Mouse (Mus musculus): Measurements from ENCODE around the gene Leprot.

Leprot gene

DNA sequence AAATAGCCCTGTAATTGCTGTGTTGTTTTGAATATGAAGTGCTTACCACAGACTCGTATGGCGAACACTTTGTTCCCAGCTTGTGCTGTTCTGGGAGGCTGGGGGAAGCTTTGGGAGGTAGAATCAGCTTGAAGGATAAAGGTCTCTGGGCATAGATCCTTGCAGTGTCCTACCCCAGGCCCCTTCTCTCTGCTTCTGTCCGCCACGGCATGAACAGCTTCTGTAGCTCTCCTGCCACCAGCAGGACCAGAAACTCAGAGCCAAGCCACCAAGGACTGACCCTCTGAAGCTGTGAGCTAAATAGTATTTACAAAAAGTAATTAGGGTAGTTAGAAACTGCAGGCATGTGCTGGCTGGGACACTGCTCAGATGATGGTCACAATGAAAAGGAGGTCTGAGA is 17.2 kb downstream of the Leprot start:
- no peak for DNase-seq (ENCODE audit: low read depth)

DNA sequence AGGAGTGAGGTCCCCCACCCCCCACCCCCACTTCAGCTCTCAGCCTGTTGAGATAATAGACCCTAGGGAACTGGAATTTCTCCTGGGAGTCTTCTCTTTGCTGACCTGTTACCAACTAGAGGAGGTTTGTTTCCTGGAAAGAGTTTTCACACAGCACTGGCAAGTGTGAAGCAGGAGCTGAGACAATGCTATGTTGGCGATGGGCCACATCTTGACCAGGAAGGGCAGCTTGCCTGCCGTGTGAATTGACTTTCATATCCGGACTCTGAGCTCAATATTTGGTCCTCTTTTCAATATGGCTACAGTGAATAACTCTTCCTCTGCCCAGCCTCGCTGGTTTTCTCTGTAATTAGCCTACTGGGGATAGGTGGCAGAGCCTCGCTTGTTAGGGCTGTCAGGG is 21.6 kb downstream of the Leprot start:
- DNase-seq (ENCODE audit: low read depth), result no peak

DNA sequence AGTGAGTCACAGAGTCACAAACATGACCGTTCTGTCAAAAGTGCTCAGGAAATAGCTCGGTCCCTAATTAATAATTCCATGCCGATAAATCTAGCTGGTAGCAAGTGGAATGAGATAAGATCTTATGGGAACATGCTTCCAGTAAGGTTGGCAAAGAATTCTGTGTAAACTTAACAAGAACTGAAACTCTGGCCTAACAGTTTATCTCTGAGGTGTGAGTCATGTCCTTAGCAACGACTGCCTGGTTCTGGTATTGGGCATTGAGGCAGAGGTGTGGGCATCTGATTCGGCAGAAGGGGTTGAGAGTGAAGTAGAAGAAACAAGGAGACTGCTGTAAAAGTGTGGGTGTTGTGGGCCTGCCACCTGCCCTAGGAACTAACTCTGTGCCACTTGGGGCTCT is 22.3 kb downstream of the Leprot start:
- no peak for DNase-seq (ENCODE audit: low read depth)

DNA sequence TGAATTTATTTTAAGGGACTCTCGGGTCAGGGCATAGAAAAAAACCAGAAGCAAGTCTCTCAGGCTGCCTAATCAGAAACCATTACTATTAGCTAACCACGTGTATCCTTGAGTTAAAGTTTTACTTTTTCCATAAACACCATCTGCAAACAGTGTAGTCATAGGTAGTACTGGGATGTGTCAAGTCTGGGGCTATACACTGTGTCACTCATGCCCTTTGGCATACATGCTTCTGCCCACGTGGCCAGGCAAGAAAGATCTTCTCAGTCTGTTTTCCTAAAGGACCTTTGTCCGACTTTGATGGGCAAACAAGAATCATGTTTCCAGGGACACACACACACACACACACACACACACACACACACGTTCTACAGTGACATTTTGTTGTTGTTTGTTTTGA is 27.3 kb downstream of the Leprot start:
- DNase-seq (ENCODE audit: low read depth), result no peak

DNA sequence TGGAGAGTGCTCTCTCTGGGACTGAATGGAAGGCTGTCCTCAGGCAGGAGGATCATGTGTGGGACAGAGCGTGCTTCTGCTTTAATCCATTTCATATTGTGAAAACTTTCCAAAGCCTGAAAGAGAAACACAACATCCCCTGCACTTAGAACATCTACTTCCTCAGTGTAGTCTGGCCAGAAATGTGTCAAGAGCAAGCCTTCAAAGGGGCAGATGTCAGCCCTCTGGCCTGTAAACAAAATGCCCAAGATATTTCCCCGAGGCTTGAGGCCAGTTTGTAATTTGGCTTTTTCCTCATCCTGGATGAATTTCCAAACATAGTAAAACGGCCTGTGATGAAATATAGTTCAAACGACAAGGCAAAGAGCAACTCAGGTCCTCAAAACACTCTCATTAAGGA is 28.2 kb downstream of the Leprot start:
- no peak for DNase-seq (ENCODE audit: low read depth)

DNA sequence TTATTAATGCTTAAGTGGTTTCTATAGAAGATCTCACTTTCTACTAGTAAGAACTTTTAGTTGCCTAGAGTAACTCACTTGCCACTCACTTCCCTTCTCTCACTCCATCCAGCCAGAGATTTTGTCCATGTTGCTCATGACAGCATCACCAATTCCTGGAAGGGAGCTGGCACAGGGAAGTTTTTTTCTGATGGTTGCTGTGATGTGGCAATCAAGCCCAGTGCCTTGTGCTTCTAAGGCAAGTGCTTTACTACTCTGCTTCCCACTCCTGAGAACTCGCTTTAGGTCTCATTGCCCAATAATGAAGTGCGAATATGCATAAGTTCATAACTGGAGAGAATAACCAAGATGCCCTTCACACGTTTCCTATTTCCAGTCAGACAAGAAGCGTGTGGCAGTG is 35.1 kb downstream of the Leprot start:
- DNase-seq (ENCODE audit: low read depth), result no peak

DNA sequence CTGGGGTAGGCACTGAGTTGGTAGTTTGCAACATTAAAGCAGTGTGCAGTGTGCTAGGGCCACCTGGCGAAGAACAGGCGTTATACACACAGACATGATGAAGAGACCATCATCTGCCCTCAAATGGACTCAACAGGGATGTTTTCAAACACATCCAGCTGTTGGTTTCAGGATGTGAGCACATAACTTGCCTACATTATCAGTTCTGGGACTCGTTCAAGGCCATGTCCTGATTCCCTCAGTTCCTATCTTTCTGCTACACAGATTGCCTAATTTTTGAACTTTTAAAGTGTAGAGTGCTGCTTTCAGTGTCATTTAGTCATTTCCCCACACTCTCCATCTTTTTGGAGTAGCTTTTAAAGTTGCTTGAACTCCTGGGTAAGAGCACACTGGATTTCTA is 35.6 kb downstream of the Leprot start:
- DNase-seq (ENCODE audit: low read depth), result no peak

DNA sequence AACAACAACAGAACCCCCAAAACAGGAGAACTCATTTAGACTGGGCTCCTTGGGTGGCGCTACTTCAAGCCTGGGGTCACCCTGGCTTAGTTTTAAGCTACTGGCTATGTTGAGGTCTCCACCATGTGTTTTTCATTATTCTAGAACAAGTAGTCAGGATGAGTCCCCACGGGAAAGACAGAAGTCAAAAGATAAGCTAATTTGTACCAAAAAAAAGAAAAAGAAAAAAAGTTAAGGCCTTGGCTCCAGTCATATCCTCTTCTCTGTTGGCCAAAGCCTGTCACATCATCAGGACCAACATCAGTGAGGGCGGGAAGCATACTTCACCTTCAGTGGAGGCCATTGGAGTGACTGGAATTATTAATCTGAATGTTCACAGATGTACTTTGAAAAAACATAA is 37.3 kb downstream of the Leprot start:
- no peak for DNase-seq (ENCODE audit: low read depth)

DNA sequence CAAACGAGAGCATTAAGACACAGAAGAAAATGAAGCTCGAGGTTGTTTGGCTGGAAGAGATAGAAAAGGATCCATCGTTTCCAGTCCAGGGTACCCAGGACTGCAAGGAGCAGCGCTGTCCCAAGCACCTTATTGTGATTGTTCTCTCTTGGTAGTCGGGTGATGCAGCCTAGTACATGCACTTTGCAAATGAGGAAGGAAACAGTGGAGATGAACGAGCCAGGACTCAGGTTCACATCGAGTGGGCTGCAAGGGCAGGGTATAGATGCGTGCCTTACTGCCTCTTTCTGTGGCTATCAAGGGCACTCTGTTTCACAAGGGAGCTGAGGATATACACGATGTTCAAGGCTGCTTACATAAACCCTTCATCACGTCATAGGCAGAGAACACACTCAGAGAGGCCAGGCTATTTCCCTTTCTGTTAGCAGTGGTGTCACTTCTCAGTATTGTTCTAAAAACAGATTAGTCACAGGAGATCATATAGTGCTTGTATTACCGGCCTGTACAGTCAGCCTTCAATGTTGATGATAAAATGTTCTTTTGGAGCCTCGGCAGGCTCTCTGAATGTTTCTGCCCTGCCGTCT is 38.8 kb downstream of the Leprot start:
- no peak for DNase-seq (ENCODE audit: low read depth)

DNA sequence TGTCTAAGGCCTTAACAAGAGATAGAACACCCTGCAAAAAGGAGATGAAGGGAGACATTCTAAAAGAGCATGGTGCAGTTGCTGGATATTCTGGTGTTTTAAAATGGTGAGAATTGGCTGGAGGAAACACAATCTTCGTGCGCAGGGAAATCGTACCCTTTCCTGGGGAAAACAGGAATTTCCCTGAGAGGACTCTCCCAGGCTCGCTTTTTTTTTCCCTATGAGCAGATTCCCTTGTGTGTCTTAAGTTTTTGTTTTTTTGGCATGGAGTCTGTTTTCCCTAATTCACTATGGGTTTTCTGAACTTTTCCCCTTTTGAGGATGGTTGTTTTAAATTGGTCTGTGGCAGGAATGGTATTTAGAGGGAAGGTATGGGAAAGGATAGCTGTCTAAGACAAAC is 41.7 kb downstream of the Leprot start:
- DNase-seq (ENCODE audit: low read depth), result no peak

DNA sequence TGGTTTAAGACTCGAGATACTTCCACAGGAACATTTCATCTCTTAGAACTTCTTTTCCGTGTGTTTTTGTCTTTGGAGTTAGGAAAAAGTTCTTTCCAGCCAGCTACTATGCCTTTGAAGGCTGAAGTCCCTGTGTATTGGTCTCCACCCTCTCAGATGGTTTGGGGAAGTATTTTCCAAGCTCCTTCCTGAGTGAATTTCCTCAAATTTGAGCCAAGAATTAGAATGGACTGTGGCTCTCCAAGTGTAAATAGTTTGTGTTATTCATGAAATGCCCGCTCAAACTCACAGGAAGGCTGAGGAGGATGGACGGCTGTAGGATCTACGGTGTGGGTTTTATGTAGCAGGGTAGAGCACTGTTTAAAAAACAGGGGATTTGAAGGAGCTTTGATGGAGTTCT is 42.1 kb downstream of the Leprot start:
- no peak for DNase-seq (ENCODE audit: low read depth)

DNA sequence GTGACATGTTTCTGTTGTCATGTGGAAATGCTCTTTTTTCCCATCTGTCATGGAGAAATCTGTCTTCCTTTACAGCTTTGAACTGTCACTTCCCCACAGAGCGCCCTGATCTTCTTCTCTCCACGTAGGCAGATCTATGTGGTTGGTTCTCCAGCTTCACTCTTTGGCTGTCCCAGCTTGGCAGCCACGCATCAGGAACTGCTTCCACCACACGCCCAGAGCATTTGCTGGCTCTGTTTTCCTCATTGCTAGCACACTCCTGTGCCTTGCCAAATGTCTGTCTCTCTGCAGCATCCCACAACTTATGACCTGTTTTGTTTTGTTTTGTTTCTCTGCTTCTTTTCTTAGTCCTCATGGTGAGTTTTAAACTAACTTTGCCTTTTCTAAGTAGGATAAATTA is 45.4 kb downstream of the Leprot start:
- DNase-seq (ENCODE audit: low read depth), result no peak

DNA sequence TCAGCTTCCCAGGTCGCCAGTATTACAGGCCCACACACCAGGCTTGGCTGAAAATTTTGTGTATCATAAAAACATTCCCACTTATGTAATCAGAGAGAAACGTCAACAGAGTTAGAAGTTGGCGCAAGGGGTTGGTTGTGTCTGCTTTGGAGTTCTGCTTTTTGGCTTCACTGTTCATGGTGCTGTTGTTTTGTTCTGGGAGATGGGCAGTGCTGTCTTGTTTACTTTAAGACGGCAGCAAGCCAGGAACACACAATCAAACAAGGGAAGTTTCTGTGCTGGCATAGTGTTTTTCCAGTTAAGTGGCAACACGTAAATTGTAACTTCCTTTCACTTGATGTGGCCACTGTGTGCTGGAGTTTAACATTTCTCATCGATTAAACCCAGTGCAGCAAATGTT is 47.0 kb downstream of the Leprot start:
- DNase-seq (ENCODE audit: low read depth), result no peak

DNA sequence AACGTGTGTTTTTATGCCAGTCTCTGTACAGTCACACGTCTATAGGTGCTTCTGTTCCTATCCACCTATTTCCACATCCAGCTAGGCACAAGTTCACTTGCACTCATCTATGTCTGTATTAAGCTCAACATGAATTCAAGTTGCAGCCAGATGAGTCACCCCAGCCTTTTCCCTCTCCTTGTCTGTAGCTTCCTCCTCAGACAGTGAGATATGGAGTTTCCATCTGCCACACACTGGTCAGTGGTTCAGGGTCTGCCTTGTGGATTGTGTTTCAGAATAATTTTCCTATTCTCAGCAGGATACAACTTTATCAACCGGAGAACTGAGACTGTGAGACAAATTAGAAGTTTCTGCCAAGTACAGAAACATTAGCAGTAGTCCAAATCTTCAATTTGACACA is 49.7 kb downstream of the Leprot start:
- no peak for DNase-seq (ENCODE audit: low read depth)

DNA sequence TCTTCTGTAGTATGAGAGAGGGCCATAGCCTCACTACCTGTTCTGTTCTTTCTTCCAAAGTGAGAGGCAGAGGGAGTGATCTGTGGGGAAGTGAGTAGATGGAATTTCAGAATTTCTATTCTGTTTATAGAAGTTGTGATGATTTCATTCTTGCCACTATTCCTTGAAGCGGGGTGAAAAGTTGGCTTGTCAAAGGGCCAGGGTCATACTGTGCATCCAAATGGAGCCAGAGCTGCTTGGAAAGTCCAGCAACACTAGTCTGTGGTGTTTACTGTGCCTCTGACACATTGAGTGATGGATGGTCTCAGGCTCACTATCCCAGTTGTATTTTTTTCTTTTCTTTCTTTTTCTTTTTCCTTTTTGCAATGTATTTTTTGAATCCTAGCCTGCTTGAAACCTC is 51.9 kb downstream of the Leprot start:
- DNase-seq (ENCODE audit: low read depth), result no peak

DNA sequence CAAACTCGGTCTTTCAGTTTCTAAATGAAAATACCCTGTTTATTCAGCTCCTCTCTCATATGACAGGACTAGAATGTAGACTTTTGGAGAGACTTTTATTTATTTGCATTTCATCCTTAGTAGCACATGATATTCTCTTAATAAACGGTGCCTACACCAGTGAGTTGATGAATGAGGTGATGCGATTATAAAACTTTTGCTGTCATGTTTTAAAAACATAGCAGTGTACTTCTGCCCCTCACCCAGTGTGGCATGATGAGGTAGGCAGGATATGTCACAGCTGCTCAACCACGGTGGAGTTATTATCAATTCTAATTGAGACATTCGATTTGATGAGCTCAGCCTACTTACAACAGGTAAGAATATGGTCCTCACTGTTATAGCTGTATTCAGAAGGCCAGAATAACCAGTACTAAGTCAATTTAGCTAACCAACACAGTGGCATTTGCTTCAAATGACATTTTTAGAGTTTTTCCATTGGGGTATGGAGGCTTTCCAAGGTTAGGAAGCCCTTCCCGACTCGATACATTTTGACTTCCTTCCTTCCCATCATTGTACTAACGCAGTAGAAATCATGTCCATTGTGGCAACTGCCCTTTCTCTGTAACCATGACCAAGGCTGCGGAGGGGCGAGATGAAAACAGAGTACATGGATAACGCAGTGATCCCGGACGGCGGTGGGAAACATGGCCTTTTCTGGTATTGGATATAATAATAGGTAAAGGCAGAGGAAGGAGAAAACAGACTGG is 53.5 kb downstream of the Leprot start:
- DNase-seq (ENCODE audit: low read depth), result no peak

DNA sequence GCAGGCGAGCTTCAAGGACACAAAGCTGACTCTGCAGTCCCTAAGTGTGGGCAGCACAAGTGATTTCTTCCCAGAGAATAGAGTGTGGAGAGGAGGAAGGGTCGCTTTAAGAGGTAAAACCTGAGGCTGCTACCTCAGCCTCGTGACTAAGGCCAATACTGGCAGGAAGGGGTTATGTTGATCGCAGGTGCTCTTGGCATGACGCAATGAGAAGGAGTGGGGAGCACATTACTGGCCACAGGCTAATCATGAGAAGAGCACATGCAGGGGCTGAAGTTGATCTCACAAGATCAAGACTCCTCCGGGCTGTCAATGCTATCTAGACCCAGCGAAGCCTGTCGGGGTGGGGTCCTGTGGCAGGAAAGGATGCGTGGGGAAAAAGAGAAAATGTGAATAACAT is 57.8 kb downstream of the Leprot start:
- DNase-seq (ENCODE audit: low read depth), result no peak

DNA sequence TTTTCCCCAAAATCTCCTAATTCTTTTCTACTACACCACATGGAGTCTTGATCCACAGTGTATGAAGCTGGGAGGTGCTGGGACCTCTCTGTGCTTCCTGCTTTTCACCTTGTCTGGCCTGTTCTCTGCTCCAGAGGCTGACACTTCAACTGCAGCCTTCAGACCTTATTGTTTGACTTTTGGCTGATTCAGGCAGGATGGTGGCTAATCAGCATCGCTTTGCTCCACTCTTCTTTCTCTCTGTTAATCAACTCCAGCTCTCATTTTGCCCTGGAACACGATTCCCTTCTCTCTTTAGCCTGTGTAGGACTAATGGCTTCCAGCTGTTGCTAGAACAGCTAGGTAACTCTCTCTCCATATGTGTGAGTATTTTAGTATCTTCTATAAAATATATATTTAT is 59.7 kb downstream of the Leprot start:
- DNase-seq (ENCODE audit: low read depth), result no peak

DNA sequence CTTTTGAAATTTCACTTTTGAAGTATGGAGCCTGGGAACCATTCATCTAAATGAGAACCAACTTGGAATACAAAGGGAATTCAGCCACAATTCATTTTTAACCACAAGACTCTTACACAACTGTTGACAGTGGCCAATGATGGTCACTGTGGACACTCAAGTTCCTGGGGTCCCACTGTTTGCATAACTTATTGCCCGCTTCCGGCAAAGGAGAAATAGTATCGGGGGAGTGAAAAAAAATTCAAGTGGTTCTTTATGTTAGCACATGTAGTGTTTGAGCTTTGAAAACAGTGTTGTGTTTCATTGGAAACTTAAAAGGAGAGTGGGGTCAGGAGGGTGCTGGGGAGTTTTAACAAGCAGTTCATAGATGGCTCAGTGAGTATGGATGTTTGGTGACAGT is 60.4 kb downstream of the Leprot start:
- DNase-seq (ENCODE audit: low read depth), result no peak

Measured in c-Kit-positive CD71-negative TER-119-negative erythroid progenitor cells, embryonic 14.5 days (primary cell).